Mouse (Mus musculus) kidney, postnatal 14 days (tissue): ENCODE results near the gene Ssbp3.

ENCODE experiments used
- DNase-seq: peaks from one replicate; pipeline ENCODE4 v3.0.0; 2022; ENCODE audit warnings: mixed read lengths

The Ssbp3 gene

GRCm38 (mm10) chr4:106907701-106908425 is 2.6 kb upstream of the Ssbp3 start:
- DNase-seq, result peak; percentile 52

- DNase-seq, result peak; percentile 76
Measured at GRCm38 (mm10) chr4:106908426-106908809, 2.1 kb upstream of the Ssbp3 start.

GRCm38 (mm10) chr4:106908950-106909751 is 1.4 kb upstream of the Ssbp3 start:
- peak; percentile 72 for DNase-seq

- DNase-seq, result no peak
Measured at GRCm38 (mm10) chr4:106909797-106910196, 704 bp upstream of the Ssbp3 start.

- DNase-seq, result peak; percentile 97
Measured at GRCm38 (mm10) chr4:106911246-106911801, 823 bp downstream of the Ssbp3 start.

- peak; percentile 41 for DNase-seq
Measured at GRCm38 (mm10) chr4:106911951-106912688, 1.6 kb downstream of the Ssbp3 start.

- DNase-seq, result no peak
Measured at GRCm38 (mm10) chr4:106912689-106913041, 2.2 kb downstream of the Ssbp3 start.

- DNase-seq, result peak; percentile 14
Measured at GRCm38 (mm10) chr4:106913411-106914049, 3.0 kb downstream of the Ssbp3 start.

- no peak for DNase-seq
Measured at GRCm38 (mm10) chr4:106915265-106915664, 4.8 kb downstream of the Ssbp3 start.

- DNase-seq, result no peak
Measured at GRCm38 (mm10) chr4:106918263-106918662, 7.8 kb downstream of the Ssbp3 start.

GRCm38 (mm10) chr4:106920119-106920518 is 9.6 kb downstream of the Ssbp3 start:
- no peak for DNase-seq

- DNase-seq, result no peak
Measured at GRCm38 (mm10) chr4:106921375-106922336, 11.2 kb downstream of the Ssbp3 start.

- no peak for DNase-seq
Measured at GRCm38 (mm10) chr4:106922919-106923318, 12.4 kb downstream of the Ssbp3 start.

GRCm38 (mm10) chr4:106924175-106924574 is 13.7 kb downstream of the Ssbp3 start:
- no peak for DNase-seq

- no peak for DNase-seq
Measured at GRCm38 (mm10) chr4:106924888-106925287, 14.4 kb downstream of the Ssbp3 start.

GRCm38 (mm10) chr4:106926401-106926800 is 15.9 kb downstream of the Ssbp3 start:
- DNase-seq, result no peak

GRCm38 (mm10) chr4:106927034-106927433 is 16.5 kb downstream of the Ssbp3 start:
- no peak for DNase-seq

GRCm38 (mm10) chr4:106928961-106929360 is 18.5 kb downstream of the Ssbp3 start:
- no peak for DNase-seq

- DNase-seq, result no peak
Measured at GRCm38 (mm10) chr4:106932583-106932982, 22.1 kb downstream of the Ssbp3 start.

- DNase-seq, result no peak
Measured at GRCm38 (mm10) chr4:106933813-106934482, 23.4 kb downstream of the Ssbp3 start.
